Mouse (Mus musculus) heart, embryonic 11.5 days (tissue): ENCODE results near the gene Sub1. TPM values are rescaled to one million over a fixed set of nuclear protein-coding genes. Genes with fewer than 3 reads are reported as not detected.

Experiments
- ATAC-seq: fragments of 200-750 bp; cut with Nextera tagmentation; replicated peaks from 2 replicates; pipeline ENCODE4 v1.8.0; 2017; ENCODE audit warnings: moderate library complexity; ENCODE audit not compliant: insufficient number of reproducible peaks, low FRiP score, low TSS enrichment
- H3K27ac ChIP-seq: fragments of 300-500 bp; sonication (generic); 2 replicates; pipeline ENCODE4 v1.5.1; 2014; ENCODE audit warnings: mild to moderate bottlenecking, low read depth, low read length
- H3K27me3 ChIP-seq: fragments of 300-500 bp; sonication (generic); 2 replicates; pipeline ENCODE4 v1.6.1; 2014; ENCODE audit warnings: mild to moderate bottlenecking, low read length, mixed read lengths; ENCODE audit not compliant: control insufficient read depth, insufficient read depth
- H3K36me3 ChIP-seq: fragments of 300-500 bp; sonication (generic); 2 replicates; pipeline ENCODE4 v1.6.1; 2014; ENCODE audit warnings: mild to moderate bottlenecking, low read length, moderate library complexity, mixed read lengths; ENCODE audit not compliant: control insufficient read depth, insufficient read depth
- H3K4me1 ChIP-seq: fragments of 300-500 bp; sonication (generic); 2 replicates; pipeline ENCODE4 v1.6.1; 2014; ENCODE audit warnings: low read length; ENCODE audit not compliant: control insufficient read depth, insufficient read depth
- H3K4me2 ChIP-seq: fragments of 300-500 bp; sonication (generic); 2 replicates; pipeline ENCODE4 v1.6.1; 2014; ENCODE audit warnings: mild to moderate bottlenecking, moderate library complexity
- H3K4me3 ChIP-seq: fragments of 300-500 bp; sonication (generic); 2 replicates; pipeline ENCODE4 v1.5.1; 2014; ENCODE audit warnings: low read depth, low read length
- H3K9ac ChIP-seq: fragments of 300-500 bp; sonication (generic); 2 replicates; pipeline ENCODE4 v1.6.1; 2014; ENCODE audit warnings: mild to moderate bottlenecking, low read depth, low read length, moderate library complexity
- H3K9me3 ChIP-seq: fragments of 300-500 bp; sonication (generic); replicated peaks from 2 replicates; pipeline ENCODE4 v1.6.1; 2016; ENCODE audit warnings: low read length; ENCODE audit not compliant: control insufficient read depth
- WGBS: fragments of 180-500 bp; shearing (Covaris S2); extraction: QIAGEN DNeasy Blood & Tissue Kit; methylation state at CpG from one replicate; pipeline ENCODE4 v1.1.7; 2014; ENCODE audit not compliant: insufficient replicate concordance; 5-methylcytosine and 5-hydroxymethylcytosine counted together
- polyA plus RNA-seq: library from polyadenylated mRNA; unstranded; fragments of >200 nt; fragmentation: Nextera tagmentation; extraction: Ambion mirVana; gene quantifications from 2 replicates; pipeline ENCODE4 v1.2.1, GENCODE M21; 2014

The Sub1 gene
- polyA plus RNA-seq, 1 experiment from 2014 or later = 635 TPM

DNA sequence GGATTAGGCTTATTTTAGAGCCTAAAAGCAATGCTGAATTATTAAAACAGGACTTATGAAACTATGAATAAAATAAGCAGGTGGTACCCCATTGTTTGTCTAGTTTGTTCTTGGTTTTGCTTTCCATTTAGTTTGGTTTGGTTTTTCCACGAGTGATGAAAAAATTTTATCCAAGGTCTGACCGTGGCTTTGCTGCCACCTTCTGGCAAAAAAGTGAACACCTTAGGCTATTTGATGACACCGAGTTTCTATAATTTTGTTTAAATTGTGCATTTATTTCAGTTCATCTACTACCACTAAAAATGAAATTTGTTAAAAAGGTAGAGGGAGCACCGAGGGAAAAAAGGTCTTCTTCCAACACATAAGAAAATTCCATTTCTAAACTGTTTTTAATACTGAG lies 30.4 kb downstream of the Sub1 start:
- Histone ChIP-seq H3K27ac (no peak overlapping the region), H3K9ac (no peak overlapping the region), H3K4me3 (no peak overlapping the region), H3K36me3 (no peaks in the 10 kb centered on the region), H3K4me2 (no peak overlapping the region), H3K4me1 (no peaks in the 10 kb centered on the region), H3K27me3 (no peaks in the 10 kb centered on the region), H3K9me3 (no peaks in the 10 kb centered on the region)
- no peak for ATAC-seq
- 7% methylated on average over 4 of the region's 4 CpGs for WGBS

DNA sequence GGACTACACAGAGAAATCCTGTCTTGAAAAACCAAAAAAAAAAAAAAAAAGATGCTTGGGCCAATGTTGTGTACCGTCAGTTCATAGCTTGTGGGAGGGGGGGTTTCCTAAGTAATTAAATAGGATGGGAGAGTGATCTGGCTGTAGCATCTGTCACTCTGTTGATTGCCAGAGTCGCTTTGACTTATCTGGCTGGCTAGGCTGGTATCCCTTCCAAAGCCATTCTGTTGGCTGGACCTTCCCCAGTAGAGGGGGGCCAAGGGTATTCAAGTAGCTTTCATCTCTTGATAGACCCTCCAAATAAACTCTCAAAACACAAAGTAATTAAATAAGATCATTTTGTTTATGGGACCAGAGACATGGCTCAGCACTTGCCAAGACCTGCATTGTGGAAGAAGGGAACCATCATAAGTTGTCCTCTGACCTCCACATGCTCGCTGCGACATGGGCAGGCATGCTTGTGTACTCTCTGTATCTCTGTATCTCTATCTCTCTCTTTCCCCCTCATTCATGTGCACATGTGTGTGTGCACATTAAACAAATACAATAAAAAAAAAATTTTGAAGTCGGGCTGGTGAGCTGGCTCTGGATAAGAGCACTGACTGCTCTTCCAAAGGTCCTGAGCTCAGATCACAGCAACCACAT lies 31.5 kb downstream of the Sub1 start:
- 79% methylated on average over 5 of the region's 5 CpGs for WGBS
- Histone ChIP-seq H3K27me3 (no peaks in the 10 kb centered on the region), H3K4me1 (no peaks in the 10 kb centered on the region), H3K9me3 (no peaks in the 10 kb centered on the region), H3K4me3 (no peak overlapping the region), H3K9ac (no peak overlapping the region), H3K36me3 (no peaks in the 10 kb centered on the region), H3K27ac (no peak overlapping the region), H3K4me2 (no peak overlapping the region)
- no peak for ATAC-seq

DNA sequence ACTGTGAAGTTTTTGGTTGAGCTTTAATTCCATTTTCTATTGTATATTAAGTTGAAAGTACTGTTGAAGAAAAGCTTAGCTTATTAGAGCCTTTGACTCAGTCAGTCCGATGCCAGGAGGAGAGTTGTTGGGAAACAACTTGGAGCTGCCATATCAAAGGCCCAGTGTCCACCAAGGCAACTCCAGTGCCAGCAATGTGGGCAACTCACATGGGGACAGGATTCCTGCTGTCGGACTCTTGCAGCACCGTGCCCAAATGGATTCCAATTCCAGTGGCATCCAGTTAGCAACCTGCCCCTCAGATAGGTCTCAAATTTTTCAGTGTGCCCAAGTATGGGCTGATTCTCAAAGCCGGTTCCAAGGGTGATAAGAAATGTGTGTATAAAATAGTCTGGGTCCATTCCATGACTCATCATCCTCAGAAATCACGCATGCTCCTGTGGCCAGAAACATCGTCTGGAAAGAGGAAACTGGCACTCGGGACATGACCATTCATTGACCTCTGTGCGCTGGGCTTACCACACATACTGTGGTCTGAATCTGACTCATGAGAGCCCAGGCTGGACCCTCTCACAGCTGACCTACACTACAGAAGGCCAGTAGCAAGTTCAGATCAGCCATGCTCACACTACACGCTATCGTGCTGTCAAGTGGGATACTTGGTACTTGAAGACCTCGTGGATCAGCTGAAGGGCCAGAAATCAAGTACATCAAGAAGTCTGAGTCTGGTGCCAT lies 32.8 kb downstream of the Sub1 start:
- 86% methylated on average over 11 of the region's 11 CpGs for WGBS
- Histone ChIP-seq H3K4me2 (no peak overlapping the region), H3K9me3 (no peaks in the 10 kb centered on the region), H3K4me1 (no peaks in the 10 kb centered on the region), H3K36me3 (no peaks in the 10 kb centered on the region), H3K9ac (no peak overlapping the region), H3K4me3 (no peak overlapping the region), H3K27ac (no peak overlapping the region), H3K27me3 (no peaks in the 10 kb centered on the region)
- no peak for ATAC-seq

DNA sequence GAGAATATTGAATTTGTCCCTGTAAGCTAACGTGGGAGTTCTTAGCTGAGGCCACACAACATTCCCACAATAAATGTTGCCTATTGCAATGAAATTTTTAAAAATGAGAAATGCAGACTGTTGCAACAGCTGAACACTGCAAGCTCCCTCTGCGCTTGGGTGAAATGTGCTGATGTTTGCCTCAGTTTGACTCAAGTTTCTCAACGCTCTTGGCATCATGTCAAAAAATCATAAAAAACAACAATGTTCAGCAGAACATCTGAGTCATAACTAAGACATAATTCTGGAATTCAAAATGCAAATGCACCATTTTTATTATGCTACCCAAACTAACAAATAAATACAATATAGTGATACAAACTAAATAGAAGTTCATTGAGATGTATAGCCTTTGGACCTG lies 37.1 kb downstream of the Sub1 start:
- H3K4me1 ChIP-seq = no peaks in the 10 kb centered on the region
- H3K27ac ChIP-seq = no peak overlapping the region
- H3K36me3 ChIP-seq = no peaks in the 10 kb centered on the region
- no peaks in the 10 kb centered on the region for H3K9me3 ChIP-seq
- no peak overlapping the region for H3K4me3 ChIP-seq
- no peak overlapping the region for H3K9ac ChIP-seq
- no peak for ATAC-seq
- no peaks in the 10 kb centered on the region for H3K27me3 ChIP-seq
- no peak overlapping the region for H3K4me2 ChIP-seq
- 83% methylated on average over 3 of the region's 3 CpGs for WGBS

DNA sequence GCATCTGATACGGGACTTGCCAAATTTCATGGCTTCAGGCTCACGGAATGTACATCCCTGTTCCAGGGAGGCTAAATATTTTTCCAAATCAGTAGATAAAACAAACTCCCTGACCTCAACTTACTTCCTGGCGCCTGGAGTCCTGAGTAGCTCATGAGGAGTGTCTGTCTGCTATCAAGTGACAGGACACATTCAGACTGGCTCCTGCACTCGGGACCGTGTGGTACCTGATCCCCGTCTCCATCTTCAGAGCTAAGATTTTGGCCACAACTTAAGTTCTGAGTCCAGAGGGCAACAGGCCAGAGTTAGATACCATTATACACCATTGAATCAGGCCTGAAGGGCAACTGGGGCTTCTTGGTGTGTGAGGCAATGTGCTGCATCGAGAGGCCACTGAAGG lies 40.7 kb downstream of the Sub1 start:
- no peaks in the 10 kb centered on the region for H3K4me1 ChIP-seq
- no peak for ATAC-seq

DNA sequence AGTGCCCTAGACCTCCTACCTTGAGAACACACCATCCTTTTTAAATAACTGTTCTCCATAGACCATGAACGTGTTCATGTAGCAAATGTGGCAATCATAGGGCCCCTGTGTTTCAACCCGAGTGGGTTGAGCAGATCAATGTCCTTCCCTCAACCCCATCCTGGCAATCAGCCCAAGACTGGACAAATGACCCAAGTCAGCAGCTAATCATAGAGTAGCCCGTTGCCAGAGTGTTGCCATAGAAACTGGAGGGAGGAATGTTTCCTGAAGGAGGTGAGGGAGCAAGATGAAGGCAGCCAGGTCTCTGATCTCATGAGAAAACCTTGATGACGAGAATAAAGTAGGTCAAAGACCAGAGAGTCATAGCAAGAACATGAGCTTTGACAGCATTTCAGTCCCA lies 42.6 kb downstream of the Sub1 start:
- Histone ChIP-seq H3K27me3 (no peaks in the 10 kb centered on the region), H3K27ac (no peak overlapping the region), H3K36me3 (no peaks in the 10 kb centered on the region), H3K9me3 (no peaks in the 10 kb centered on the region), H3K4me2 (no peak overlapping the region), H3K9ac (no peak overlapping the region), H3K4me1 (no peaks in the 10 kb centered on the region), H3K4me3 (no peak overlapping the region)
- 61% methylated on average over 4 of the region's 4 CpGs for WGBS
- ATAC-seq = no peak

More for the DNA sequence above, 40.7 kb downstream of the Sub1 start:
- Histone ChIP-seq H3K9ac (no peak overlapping the region), H3K9me3 (no peaks in the 10 kb centered on the region), H3K4me3 (no peak overlapping the region), H3K27me3 (no peaks in the 10 kb centered on the region), H3K4me2 (no peak overlapping the region), H3K27ac (no peak overlapping the region), H3K36me3 (no peaks in the 10 kb centered on the region)
- 66% methylated on average over 7 of the region's 7 CpGs for WGBS

DNA sequence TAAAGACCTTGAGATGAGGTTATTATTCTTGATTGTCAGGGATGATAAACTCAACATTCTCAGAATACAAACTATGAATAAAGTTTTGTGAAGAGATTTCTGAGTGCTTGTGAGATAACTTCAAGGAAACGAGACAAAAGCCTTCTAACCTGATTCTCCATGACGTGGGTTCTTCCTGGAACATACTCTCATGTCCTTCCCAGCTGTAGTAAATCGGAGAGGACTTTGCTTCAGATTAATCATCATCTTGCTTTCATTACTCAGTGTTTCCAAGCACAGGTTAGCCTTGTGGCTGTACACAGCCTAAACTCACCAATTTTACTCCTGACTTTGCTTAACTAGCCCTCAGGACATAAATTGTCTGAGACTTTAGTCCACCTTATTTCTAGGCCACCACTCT lies 44.6 kb downstream of the Sub1 start:
- Histone ChIP-seq H3K27ac (no peak overlapping the region), H3K4me3 (no peak overlapping the region), H3K9me3 (no peaks in the 10 kb centered on the region), H3K9ac (no peak overlapping the region), H3K27me3 (no peaks in the 10 kb centered on the region), H3K4me1 (no peaks in the 10 kb centered on the region), H3K36me3 (no peaks in the 10 kb centered on the region), H3K4me2 (no peak overlapping the region)
- no peak for ATAC-seq
- 74% methylated on average over 3 of the region's 3 CpGs for WGBS

DNA sequence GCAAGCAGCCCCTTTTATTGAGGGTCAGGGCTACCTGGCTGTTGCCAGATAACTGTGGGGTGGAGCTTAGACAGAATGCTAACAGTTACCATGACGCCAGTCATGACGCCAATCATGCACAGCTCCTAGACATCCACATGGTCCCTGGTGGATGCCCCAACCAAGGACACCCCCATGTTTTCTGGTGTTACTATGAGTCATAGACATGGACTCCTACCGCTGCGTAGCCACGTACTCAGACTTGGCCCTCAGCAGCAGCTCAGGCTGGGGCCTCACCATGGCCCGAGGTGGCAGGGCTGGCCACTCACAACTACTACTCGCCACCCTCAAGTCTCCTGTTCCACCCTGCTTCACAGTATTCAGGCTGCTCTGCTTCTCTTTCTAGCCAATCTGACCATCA lies 45.6 kb downstream of the Sub1 start:
- Histone ChIP-seq H3K4me1 (no peaks in the 10 kb centered on the region), H3K9ac (no peak overlapping the region), H3K27ac (no peak overlapping the region), H3K9me3 (no peaks in the 10 kb centered on the region), H3K4me2 (no peak overlapping the region), H3K4me3 (no peak overlapping the region), H3K36me3 (no peaks in the 10 kb centered on the region), H3K27me3 (no peaks in the 10 kb centered on the region)
- WGBS = 91% methylated on average over 7 of the region's 7 CpGs
- no peak for ATAC-seq

DNA sequence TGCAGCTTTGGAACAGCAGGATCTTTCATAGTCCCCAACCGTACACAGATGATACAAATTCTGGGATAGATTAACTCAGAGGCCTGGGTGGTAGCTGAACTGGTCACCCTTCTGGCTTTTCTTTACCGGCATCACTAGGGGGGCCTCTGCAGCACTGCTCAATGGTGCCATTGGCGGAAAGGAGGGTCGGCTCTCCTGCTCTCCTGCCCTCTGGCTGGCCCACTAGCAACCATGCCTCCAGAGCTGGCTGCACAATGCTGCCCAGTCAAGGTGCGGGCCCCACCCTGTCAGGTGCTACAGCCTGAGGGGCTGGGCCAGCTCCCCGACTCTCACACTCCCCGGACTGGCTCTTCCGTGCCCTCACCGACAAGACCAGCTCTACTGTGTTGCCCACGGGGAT lies 46.6 kb downstream of the Sub1 start:
- ATAC-seq = no peak; the same call in 1 of the 2 replicates
- no peak overlapping the region for H3K4me2 ChIP-seq
- no peaks in the 10 kb centered on the region for H3K4me1 ChIP-seq
- no peak overlapping the region for H3K9ac ChIP-seq
- no peaks in the 10 kb centered on the region for H3K36me3 ChIP-seq
- WGBS = 78% methylated on average over 10 of the region's 10 CpGs
- no peak overlapping the region for H3K4me3 ChIP-seq
- no peaks in the 10 kb centered on the region for H3K9me3 ChIP-seq
- H3K27ac ChIP-seq = no peak overlapping the region
- no peaks in the 10 kb centered on the region for H3K27me3 ChIP-seq
